Mouse (Mus musculus) liver, postnatal 0 days (tissue): ENCODE data around the gene Fkbp9.

Experiments
- CTCF ChIP-seq: sonication (generic); IDR thresholded peaks from 2 replicates; pipeline ENCODE4 v1.5.1; 2016; ENCODE audit warnings: antibody characterized with exemption, low read depth
- EP300 ChIP-seq: IDR thresholded peaks from 2 replicates; pipeline ENCODE4 v1.6.1; 2016; ENCODE audit warnings: antibody characterized with exemption, low read depth, mild to moderate bottlenecking

GRCm38 (mm10) chr6:56832407-56832796 is 543 bp downstream of the Fkbp9 start:
- TF ChIP-seq CTCF, result no peak
- no peak for TF ChIP-seq EP300
